Mouse (Mus musculus): Measurements from ENCODE around the gene Lrrc8e. TPM values are rescaled to one million over a fixed set of nuclear protein-coding genes. Genes with fewer than 3 reads are reported as not detected.
A peak's percentile ranks its signal among the peaks of the same experiment; 100 is the strongest.

Gene Lrrc8e
- polyA plus RNA-seq, 1 experiment from 2014 or later, result 1.8 TPM

GRCm38 (mm10) chr8:4269609-4270008 is 43.0 kb downstream of the Lrrc8e start:
- 92% methylated on average over 6 of the region's 6 CpGs for WGBS
- no peak for TF ChIP-seq CTCF (IDR thresholded peaks at IDR 0.05; ENCODE audit: low read depth)
- H3K4me2 ChIP-seq (ENCODE audit: low read length), result no peak overlapping the region
- H3K27me3 ChIP-seq (ENCODE audit: insufficient read depth, low read length), result no peaks in the 10 kb centered on the region
- H3K9ac ChIP-seq (ENCODE audit: low read depth, low read length), result no peak overlapping the region
- no peaks in the 10 kb centered on the region for H3K4me1 ChIP-seq (replicated peaks; ENCODE audit: insufficient read depth, low read length)
- no peaks in the 10 kb centered on the region for H3K9me3 ChIP-seq (replicated peaks; ENCODE audit: low read length)
- DNase-seq (ENCODE audit: low spot score), result no peak
- H3K4me3 ChIP-seq (replicated peaks; ENCODE audit: low read depth, low read length), result no peak overlapping the region
- H3K27ac ChIP-seq, result no peak overlapping the region
- no peak for ATAC-seq (replicated peaks; ENCODE audit: low FRiP score, low read depth)
- peaks cover 58% of the 10 kb centered on the region for H3K36me3 ChIP-seq (ENCODE audit: insufficient read depth, low read length)

GRCm38 (mm10) chr8:4275275-4276110 is 48.9 kb downstream of the Lrrc8e start, which contains the start of gene Timm44:
Gene Timm44 (minus strand): TSS chr8:4275913.
- Histone ChIP-seq H3K27ac (peak within 1 kb of the TSS; percentile 73), H3K4me3 (replicated peaks; ENCODE audit: low read depth, low read length) (peak within 1 kb of the TSS; percentile 78), H3K27me3 (ENCODE audit: insufficient read depth, low read length) (no peaks in the 10 kb centered on the region), H3K9me3 (replicated peaks; ENCODE audit: low read length) (no peaks in the 10 kb centered on the region), H3K4me1 (replicated peaks; ENCODE audit: insufficient read depth, low read length) (peaks cover 6% of the 10 kb centered on the region), H3K4me2 (ENCODE audit: low read length) (peak within 1 kb of the TSS; percentile 86), H3K36me3 (ENCODE audit: insufficient read depth, low read length) (0 out of 2 replicates have a peak, but pooled peaks cover 8% of the 10 kb centered on the region), H3K9ac (ENCODE audit: low read depth, low read length) (peak within 1 kb of the TSS; percentile 87)
- under 1% methylated on average over 39 of the region's 39 CpGs for WGBS
- ATAC-seq (replicated peaks; ENCODE audit: low FRiP score, low read depth), result peak; percentile 95
- no peak for TF ChIP-seq CTCF (IDR thresholded peaks at IDR 0.05; ENCODE audit: low read depth)
- peak; percentile 98 for DNase-seq (ENCODE audit: low spot score)

GRCm38 (mm10) chr8:4276111-4276465 is 49.5 kb downstream of the Lrrc8e start:
- 26% methylated on average over 9 of the region's 9 CpGs for WGBS
- Histone ChIP-seq H3K27me3 (ENCODE audit: insufficient read depth, low read length) (no peaks in the 10 kb centered on the region), H3K36me3 (ENCODE audit: insufficient read depth, low read length) (0 out of 2 replicates have a peak, but pooled peaks cover 3% of the 10 kb centered on the region), H3K4me3 (replicated peaks; ENCODE audit: low read depth, low read length) (peak overlapping the region; percentile 78), H3K9ac (ENCODE audit: low read depth, low read length) (peak overlapping the region; percentile 87), H3K27ac (peak overlapping the region; percentile 60), H3K4me1 (replicated peaks; ENCODE audit: insufficient read depth, low read length) (peaks cover 6% of the 10 kb centered on the region), H3K4me2 (ENCODE audit: low read length) (peak overlapping the region; percentile 86), H3K9me3 (replicated peaks; ENCODE audit: low read length) (no peaks in the 10 kb centered on the region)
- TF ChIP-seq CTCF (IDR thresholded peaks at IDR 0.05; ENCODE audit: low read depth), result no peak
- no peak; the same call in 1 of the 2 replicates for ATAC-seq (replicated peaks; ENCODE audit: low FRiP score, low read depth)
- no peak for DNase-seq (ENCODE audit: low spot score)

Other genes with a start within 250 kb of the Lrrc8e start
- gene Cd209f, start 121.0 kb upstream of the Lrrc8e start, polyA plus RNA-seq (2015; fragmentation: Nextera tagmentation; extraction: Ambion mirVana), result 0.08 and 0.19 TPM in 2 replicates
- not detected in 2 replicates for gene Cd209g, start 92.7 kb upstream of the Lrrc8e start, polyA plus RNA-seq (2015; fragmentation: Nextera tagmentation; extraction: Ambion mirVana)
- gene Evi5l, start 60.3 kb upstream of the Lrrc8e start, polyA plus RNA-seq (2015; fragmentation: Nextera tagmentation; extraction: Ambion mirVana), result 16.5 and 17.1 TPM in 2 replicates
- gene Prr36, start 9.4 kb upstream of the Lrrc8e start, polyA plus RNA-seq (2015; fragmentation: Nextera tagmentation; extraction: Ambion mirVana), result 2.8 and 3.0 TPM in 2 replicates
- 28.0 and 30.1 TPM in 2 replicates for gene Map2k7, start 11.9 kb downstream of the Lrrc8e start, polyA plus RNA-seq (2015; fragmentation: Nextera tagmentation; extraction: Ambion mirVana)
- 0.97 and 1.2 TPM in 2 replicates for gene Gm49320, start 12.0 kb downstream of the Lrrc8e start, polyA plus RNA-seq (2015; fragmentation: Nextera tagmentation; extraction: Ambion mirVana)
- gene Tgfbr3l, start 21.4 kb downstream of the Lrrc8e start, polyA plus RNA-seq (2015; fragmentation: Nextera tagmentation; extraction: Ambion mirVana), result 2.3 and 2.9 TPM in 2 replicates
- 42.4 and 43.1 TPM in 2 replicates for gene Snapc2, start 26.3 kb downstream of the Lrrc8e start, polyA plus RNA-seq (2015; fragmentation: Nextera tagmentation; extraction: Ambion mirVana)
- gene Ctxn1, start 32.4 kb downstream of the Lrrc8e start, polyA plus RNA-seq (2015; fragmentation: Nextera tagmentation; extraction: Ambion mirVana), result 78.0 and 78.6 TPM in 2 replicates
- 61.1 and 64.7 TPM in 2 replicates for gene Timm44, start 49.1 kb downstream of the Lrrc8e start, polyA plus RNA-seq (2015; fragmentation: Nextera tagmentation; extraction: Ambion mirVana)
- 10.0 and 10.4 TPM in 2 replicates for gene Ccl25, start 98.4 kb downstream of the Lrrc8e start, polyA plus RNA-seq (2015; fragmentation: Nextera tagmentation; extraction: Ambion mirVana)
- 162 and 180 TPM in 2 replicates for gene Elavl1, start 98.6 kb downstream of the Lrrc8e start, polyA plus RNA-seq (2015; fragmentation: Nextera tagmentation; extraction: Ambion mirVana)

Data from kidney, postnatal 0 days (tissue).